Mouse (Mus musculus): ENCODE data around the gene Ehd1.
"Not testable (repeated sequence)": the region's sequence is repeated elsewhere in the genome, so short reads cannot be mapped to it uniquely, and the experiment has no call there.

The Ehd1 gene

DNA sequence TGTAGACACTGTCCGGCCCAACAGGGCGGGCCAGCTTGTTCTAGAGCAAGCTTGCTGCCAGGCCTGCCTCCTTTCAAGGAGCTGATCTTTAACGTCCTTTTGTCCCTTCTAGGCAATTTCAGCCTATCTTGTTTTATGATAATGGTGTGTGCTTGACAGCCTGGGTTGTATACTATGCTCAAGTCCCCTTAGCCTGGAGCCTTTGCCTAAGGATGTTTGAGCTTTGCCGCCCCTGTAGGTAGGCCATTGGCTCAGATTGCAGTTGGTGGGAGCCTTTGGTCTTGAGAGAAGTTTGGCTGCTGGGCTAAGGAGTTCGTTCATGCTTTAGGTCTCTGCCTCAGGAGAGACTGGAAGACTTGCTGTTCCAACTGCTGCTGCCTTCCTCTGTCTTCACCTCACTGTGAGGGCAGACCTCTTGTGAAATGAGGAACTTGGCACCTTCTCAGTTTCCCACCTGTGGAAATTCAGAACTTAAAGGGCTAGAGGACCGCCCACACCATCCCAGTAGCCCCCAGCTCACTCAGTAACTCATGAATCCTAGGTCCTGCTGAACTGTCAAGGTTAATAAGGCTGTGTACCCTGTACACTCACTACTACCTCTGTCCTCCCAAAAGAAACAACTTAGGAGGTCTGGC, 2.0 kb downstream of the Ehd1 start:
- DNase-seq (ENCODE audit: low read depth in 1 of 2, low spot score in 2 of 2): no peak

DNA sequence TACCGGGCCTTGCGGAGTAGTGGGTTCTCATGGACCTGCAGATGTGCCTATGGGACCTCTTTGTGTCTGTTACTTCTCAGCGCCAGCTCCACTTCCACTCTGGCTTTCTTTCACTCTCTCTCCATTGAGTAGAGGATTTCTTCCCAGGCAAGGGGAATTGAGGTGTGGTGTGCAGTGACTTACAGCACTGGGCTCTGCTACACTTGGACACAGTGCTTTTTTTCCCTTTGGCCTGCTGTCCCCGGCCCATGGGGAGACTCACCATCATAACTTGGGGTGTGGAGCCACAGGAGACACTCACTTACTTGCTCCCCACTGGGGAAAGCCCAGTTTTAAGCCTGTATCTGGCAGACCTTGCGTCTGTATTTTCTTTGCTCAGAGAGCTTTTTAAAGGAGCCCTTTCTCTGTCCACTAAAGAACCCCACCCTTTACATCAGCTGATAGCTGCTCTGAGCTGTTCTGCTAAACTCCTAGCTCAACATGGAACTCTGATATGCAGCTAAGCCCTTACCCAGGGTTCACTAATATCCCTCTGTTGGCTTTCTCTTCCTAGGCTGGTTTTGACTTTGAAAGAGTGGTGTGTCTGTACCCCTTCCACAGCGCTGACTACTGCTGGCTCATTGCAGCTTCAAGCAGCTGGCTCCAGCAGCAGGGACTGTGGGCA, 3.1 kb downstream of the Ehd1 start:
- DNase-seq (ENCODE audit: low read depth in 1 of 2, low spot score in 2 of 2): no peak

DNA sequence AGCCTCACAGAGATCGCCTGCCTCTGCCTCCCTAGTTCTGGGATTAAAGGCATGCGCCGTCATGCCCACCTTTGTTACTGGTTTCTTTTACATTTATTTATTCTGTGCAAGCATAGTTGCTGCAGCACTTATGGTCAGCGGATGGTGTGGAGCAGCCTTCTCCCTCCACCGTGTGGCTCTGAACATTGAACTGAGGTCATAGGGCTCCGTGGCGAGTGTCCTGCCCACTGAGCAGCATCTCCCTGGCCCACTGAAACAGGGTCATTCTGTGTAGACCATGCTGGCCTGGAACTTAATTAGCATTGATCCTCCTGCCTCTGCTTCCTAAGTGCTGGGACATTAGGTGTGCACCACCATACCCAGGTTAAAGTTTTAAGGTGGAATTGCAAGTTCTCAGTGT, 4.0 kb downstream of the Ehd1 start:
- DNase-seq (ENCODE audit: low read depth in 1 of 2, low spot score in 2 of 2): no peak

DNA sequence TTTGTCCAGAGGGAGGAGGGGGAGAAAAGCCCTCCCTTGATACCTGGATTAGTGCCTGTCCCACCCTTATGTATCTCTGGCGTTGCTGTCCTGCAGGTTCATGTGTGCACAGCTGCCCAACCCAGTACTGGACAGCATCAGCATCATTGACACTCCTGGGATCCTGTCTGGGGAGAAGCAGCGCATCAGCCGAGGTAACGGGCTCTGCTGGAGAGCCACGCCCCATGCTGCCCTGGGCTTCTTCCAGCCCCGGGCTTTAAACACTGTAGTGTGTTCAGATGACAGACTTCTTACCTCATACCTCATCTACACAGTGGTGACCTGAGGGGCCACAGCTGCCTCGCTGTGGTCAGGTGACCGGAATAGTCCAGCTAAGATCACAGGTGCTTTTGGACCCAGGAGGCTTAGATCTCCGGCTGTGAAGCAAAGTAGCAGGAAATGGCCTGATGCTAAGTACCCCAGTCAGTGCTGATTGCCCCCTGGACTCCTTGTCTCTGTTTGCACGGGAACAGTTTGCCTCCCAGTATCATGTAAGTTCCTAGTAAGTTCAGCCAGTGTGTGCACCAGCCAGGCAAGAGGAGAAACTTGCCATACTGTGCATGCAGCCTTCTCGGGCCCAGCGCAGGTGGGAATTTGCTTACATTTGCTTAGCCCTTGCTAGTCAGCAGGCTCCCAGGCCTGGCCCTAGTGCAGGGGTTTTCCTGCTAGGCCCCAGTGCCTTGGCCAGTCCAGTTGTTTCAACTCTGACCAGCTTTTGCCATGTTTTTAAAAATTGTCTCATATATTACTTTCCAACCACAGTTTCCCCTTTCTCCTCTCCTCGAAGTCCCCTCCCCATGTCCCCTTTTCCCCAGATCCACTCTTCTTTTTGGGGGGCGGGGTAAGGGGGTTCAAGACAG, 4.8 kb downstream of the Ehd1 start:
- no peak for DNase-seq (ENCODE audit: low read depth in 1 of 2, low spot score in 2 of 2)

DNA sequence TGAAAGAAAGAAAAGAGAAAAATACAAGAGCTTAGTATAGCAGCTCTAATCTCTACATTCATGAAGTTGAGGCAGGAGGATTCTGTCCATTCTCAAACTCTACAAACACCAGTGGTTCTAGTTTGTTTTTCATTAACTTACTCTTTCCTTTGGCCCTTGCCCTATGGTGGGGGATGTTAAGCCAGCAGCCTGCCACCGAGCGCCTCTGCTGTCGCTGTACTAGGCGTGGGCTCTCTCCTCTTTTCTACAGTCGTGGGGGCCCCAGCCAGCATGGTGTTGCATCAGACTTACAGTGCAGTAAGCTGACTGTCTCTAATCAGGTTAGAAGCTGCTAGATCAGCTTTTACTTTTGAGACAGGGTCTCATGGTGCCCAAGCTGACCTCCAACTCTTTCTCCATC, 6.5 kb downstream of the Ehd1 start:
- DNase-seq (ENCODE audit: low read depth in 1 of 2, low spot score in 2 of 2): no peak

DNA sequence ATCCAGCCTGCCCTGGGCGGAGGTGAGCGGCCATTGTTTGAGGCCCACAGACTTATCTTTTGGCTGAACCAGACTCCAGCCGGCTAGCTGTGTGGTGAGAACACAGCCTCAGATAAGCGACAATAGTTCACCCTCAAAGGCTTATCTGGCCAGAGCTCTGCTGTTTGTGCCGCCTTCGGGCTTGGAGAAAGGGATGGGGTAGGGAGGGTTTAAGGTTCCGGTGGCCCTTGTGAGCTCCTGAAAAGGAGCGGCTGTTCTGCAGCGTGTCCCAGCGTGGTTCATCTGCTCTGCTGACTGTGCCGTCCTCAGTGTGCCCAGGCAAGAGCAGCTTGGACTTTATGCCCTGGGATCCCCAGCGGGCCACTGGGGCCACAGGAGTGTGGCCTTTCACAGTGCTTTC, 8.0 kb downstream of the Ehd1 start:
- no peak for DNase-seq (ENCODE audit: low read depth in 1 of 2, low spot score in 2 of 2)

DNA sequence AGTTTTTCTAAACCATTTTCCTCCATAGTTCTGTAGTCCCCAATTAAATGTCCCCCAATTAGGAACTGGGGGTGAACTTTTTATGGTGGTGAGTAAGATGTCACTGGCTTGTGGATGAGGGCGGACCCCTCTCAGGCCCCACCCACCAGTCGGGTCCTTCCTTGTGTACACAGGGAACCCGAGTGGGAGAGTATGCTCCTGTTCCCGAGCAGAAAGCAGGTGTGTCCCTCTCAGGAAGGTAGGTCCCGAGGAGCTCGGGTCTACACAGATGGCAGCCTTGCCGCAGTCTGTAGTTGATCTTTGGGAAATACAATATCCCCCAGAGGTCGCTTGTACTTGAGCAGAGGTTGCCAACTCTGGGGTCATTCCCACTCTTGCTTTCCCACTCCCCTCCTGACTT, 8.7 kb downstream of the Ehd1 start:
- no peak for DNase-seq (ENCODE audit: low read depth in 1 of 2, low spot score in 2 of 2)

DNA sequence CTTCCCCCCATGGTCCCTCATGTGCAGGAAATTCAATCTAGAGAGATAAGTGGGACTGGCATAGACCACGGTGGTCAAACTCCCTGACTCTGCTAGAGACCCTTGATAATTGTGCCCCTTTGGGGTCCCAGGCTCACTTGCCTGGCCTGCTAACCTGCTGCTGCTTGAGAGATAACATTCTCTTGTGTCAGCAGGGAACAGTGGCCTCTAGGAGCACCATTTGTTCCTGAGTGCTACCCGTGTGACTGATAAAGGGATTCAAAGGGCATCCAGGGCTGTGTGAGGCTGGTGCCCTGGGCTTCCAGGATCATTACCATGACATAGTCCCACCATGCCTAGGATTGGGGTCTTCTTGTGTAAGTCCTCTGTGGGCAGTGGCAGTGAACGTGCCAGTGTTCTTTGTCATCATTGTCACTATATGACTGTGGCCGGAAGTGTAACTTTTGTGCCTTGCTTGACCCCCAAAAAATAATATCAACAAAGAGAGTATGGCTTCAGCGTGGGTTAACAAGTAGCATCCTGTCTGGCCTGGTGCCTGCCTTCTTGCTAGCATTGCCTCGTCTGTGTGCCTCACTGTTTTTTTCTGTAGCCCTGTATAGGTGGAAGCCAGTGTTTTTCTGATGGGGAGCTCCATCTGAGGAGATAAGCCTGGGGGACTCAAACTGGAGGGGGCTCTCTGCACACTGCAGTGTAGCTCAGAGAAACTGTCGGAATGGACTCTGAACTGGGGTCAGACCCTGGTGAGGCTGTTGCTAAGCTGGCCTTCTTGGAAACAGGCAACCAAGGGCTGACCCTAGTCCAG, 9.3 kb downstream of the Ehd1 start:
- no peak for DNase-seq (ENCODE audit: low read depth in 1 of 2, low spot score in 2 of 2)

DNA sequence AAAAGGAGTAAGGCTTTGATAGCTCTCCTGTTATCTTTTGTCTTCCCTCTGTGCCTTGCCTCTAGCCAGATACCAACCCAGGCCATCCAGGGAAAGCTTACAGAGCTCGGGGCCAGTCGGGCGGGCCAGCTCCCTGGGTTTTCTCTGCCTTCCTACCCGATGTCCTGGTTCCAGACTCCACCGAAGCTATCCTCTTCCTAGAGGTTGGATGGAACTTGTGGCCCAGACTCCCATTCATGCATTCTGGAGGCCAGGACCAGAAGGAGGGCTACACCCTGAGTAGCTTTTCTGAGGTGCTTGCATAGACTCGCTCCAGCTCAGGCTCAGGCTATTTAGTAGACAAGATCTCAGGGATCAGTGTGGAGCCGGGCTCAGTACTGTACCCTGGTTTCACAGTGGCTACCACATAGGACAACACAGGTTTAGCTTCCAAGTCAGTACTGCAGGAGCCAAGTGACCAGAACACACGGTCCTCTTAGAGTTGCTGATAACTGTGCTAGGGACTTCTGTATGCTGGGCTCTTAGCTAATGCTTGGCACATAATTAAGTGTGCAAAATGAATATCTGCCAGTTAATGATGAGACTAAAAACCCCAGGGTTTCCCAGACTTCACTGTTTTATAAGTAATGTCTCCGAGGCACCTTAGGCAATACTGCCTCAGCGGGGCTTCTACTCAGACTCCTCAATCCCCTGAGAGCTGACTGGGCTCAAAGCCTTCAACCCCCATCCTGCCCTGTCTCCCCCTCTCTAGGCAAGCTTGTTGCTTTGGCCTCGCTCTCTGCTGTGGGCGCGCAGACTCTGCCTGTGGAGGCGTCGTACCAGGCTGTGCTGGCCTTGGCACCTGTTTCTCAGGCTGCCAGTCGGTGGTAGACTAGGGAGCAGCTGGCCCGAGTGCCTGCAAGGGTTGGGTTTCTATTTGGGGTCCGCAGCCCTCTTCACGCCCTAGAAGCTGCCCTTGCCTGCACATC, 10.2 kb downstream of the Ehd1 start:
- no peak for DNase-seq (ENCODE audit: low read depth in 1 of 2, low spot score in 2 of 2)

DNA sequence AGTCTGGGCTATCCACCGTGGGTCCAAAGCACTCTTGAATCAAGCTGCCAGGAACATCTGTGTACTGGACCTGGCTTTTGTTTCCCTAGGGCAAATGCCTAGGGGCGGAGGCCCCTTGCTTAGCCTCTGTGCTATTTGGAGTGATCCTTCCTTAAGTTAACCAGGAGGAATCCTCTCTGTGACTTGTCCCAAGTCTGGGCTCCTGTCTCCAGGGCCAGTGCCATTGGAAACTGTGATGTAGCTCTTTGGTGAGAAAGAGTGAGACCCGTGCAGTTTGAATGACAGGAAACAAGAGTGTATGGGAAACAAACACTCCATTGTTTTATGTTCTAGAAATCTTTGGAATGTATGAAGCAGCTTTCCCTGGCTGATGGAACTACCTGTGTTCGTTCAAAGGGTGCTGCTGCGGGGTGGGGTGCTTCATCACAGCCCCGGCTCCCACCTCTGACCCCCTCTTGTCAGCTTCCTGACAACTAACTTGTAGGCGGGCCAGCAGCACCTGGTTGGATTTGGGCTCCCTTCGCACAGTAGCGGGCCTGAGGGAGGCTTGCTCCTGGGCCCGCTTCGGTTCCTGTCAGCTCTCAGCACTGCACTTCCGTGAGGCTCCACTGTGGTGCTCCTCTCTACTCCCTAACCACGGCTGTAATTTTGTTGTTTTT, 11.8 kb downstream of the Ehd1 start:
- DNase-seq (ENCODE audit: low read depth in 1 of 2, low spot score in 2 of 2): no peak

DNA sequence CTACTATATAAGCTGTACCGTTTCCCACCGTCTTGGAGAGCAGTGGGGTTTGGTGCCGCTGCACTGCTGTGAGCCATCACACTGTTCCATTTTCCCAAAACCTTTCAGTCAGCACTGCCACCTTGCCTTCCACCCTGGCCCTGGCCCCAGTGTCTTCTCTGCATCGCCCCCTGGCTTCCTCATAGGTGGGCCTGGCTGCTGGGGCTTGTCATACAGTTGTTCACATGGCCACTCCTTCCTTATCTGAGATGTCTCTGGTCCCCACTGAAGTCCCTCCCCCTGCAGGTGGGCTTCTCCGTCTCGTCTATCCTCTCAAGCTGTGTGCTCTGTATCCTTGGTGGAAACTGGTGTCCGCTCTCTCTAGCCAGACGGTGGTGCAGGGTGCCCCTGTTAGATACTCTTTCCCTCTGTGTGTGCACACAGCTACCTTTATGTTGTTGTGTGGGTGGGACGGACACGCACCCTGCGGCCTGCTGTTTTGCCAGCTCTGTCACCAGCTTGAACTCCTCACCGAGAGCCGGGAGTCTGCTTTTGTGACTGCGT, 13.2 kb downstream of the Ehd1 start:
- DNase-seq (ENCODE audit: low read depth in 1 of 2, low spot score in 2 of 2): no peak

DNA sequence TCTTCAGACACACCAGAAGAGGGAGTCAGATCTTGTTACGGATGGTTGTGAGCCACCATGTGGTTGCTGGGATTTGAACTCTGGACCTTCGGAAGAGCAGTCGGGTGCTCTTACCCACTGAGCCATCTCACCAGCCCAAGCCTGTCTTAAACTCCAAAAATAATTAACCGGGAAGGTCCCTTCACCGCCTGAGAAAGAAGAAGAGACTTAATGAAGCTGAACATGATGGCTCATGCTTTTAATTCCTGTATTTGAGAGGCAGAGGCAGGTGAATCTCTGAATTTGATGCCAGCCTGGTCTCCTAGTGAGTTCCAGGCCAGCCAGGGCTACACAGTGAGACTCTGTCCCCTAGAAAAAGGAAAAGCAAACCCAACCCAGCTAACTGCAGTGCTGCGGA, 14.2 kb downstream of the Ehd1 start:
- DNase-seq (ENCODE audit: low read depth in 1 of 2, low spot score in 2 of 2): not testable (repeated sequence)

DNA sequence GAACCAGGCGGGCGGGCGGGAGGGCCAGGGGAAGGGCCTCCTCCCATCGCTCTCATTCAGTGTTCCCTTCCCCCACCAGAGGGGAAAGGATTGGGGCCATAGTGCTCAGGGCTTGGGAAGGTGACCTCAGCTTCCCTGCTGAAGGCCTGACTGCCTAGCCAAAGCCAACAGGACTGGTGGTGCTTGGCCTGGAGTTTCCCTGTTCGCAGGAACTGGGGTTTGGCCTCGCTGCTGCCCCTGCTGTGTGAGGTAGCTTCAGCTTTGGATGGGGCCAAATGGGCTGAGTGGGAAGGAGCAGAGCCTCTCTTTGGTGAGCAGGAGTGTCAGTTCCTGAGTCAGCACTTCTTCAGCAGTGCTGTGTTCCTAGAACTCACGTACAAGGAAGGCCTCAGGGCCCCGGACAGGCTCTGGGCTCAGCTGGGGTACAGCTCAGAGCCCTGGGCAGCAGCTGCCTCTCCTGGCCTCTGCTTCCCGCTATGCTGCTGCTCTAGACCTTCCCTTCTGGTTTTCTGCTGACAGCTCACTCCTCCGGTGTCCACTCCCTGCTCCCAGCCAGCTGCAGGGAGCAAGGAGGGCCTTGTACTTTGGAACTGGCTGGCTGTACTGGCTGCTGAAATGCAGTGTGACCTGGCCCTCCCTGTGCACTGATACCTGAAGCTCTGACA, 14.7 kb downstream of the Ehd1 start:
- DNase-seq (ENCODE audit: low read depth in 1 of 2, low spot score in 2 of 2): no peak

DNA sequence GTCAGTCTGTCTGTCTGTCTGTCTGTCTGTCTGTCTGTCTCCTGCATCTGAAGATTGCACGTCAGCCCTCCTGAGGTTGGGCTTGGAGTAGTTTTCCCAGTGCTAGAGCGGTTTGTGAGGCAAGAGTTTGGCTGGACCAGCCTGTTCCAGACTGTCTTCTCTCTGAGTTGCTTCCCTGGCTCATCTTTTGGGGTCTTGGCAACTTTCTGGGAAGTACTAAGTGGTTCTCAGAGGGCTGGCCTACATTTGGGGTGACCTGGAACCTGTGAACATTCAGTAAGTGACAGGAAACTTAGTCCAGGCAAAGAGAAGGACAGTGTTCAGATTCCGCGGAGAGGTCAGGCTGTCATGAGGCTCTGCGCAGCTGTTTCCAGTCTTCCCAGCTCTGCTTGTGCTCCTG, 15.7 kb downstream of the Ehd1 start:
- DNase-seq (ENCODE audit: low read depth in 1 of 2, low spot score in 2 of 2): no peak

DNA sequence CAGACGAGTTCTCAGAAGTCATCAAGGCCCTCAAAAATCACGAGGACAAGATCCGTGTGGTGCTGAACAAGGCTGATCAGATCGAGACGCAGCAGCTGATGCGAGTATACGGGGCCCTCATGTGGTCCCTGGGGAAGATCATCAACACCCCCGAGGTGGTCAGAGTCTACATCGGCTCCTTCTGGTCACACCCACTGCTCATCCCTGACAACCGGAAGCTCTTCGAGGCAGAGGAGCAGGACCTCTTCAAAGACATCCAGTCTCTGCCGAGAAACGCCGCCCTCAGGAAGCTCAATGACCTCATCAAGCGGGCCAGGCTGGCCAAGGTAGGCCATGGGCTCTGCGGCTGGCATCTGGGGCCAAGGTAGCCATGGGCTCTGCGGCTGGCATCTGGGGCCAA, 17.8 kb downstream of the Ehd1 start:
- no peak for DNase-seq (ENCODE audit: low read depth in 1 of 2, low spot score in 2 of 2)

DNA sequence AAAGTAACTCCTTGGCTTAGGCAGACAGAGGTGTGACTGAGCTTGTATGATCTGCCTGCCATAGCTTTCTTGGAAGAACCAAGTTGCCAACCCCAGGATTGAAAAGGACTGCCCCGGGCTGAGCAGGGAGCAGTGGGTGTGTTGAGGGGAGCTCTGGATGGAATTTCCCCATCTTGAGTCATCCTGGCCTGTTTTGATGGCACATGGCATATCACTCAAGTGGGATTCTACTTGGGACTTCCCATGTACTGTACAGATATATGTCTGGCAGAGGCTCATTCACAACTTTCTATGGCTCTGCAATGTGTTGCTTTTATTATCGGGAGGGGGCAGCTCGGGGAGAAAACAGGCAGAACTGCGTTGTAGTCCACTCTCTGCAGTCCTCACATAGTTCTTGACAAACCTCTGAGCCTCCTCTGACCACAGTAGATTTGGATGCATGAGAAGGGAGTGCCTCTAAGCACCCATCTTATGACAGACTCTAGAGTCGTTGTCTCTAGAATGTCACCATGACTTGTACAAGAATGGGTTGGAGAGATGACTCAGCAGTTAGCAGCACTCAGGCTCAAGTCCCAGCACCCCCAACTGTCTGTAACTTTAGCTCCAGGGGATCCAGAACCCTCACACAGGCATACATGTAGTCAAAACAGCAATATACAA, 20.2 kb downstream of the Ehd1 start:
- DNase-seq (ENCODE audit: low read depth in 1 of 2, low spot score in 2 of 2): no peak

DNA sequence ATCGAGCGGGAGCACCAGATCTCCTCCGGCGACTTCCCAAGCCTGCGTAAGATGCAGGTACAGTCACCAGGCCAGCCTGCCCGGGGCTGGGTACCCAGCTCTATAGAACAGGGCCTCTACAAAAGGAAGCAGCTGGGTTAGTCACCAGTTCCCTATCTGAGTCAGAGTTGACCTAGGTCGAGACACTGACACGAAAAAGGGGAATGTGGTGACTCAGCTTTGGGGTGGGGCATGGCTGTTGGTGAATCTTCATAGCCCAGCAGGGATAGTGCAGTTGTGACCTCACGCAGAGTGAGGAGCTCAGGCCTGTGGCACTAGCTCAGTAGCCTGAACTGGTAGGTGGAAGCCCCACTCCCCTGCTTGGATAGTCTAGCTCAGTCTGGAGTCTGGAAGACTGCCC, 21.1 kb downstream of the Ehd1 start:
- peak; percentile 86 to 91 for DNase-seq (ENCODE audit: low read depth in 1 of 2, low spot score in 2 of 2)

DNA sequence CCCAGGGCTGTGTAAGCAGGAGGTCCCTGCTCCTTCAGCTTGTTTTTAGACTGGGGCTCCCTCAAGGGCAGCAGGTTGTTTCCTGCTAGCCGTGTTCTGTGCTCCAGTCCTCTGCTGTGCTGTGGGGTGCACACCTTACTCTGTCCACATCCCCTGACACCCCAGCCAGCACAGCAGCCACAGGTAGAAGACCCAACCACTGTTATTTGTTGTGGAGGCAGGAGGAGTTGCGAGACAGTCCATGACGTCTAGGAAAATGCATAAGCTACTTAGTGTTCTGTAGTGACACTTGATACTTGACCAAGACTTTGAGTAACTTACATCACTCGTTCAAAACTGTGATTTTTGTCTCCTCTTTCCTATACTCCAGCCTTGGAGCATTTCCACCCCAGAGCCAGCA, 22.5 kb downstream of the Ehd1 start:
- DNase-seq (ENCODE audit: low read depth in 1 of 2, low spot score in 2 of 2): no peak
